Mouse (Mus musculus): Measurements from ENCODE around the gene Cep95.

Gene Cep95

DNA sequence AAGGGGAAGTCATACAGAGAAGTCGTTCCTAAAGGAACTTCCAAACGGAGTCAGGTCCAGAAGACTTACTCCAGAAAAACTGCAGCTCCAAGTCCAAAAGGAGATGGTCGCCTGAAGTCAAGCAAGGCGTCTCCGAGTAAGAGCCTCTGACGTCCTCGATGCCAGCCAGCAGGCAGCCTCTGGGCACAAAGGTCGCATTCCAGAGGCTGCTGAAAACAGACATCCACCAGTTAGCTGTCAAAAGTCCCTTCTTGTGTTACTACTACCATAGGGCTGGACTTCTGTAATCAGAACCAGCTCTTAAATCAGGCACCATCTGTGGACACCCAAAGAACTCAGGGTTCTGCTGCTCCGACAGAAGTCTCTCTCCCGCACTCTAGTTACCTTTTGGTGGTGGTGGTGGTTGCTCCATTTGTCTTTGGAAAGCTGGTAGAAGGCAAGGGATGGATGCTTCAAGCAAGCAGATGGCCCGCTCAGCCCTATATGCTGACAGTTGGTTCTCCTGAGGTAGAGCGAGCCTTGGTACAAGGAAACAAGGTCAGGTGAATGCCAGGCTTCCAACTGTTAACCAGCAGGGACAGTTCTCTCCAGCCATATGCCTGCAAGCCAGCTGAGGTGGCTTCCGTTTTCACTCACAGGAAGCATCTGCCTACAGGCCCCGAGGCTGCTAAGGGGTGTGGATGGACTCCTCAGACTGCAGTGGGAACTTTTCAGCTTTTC lies 25.7 kb downstream of the Cep95 start:
- DNase-seq (ENCODE audit: extremely low spot score) = no peak

DNA sequence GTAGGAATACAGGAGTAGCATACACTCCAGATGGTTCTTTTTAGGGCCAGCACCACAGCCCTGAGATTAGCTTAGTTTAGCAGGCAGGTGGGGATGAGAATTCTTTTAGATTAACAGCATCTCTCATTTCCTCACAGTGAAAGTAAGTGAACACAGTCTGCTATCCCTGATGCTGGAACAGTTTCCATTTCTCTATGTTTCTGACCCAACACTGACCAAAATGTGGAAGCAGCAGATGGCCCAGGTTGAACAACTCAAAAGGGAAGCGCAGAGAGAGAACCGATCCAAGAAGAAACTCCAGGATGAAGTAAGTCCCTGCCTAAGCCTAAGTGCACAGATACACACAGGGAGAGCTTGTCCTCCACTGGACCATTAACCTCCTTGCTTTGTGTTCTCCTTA lies 26.3 kb downstream of the Cep95 start:
- no peak for DNase-seq (ENCODE audit: extremely low spot score)

DNA sequence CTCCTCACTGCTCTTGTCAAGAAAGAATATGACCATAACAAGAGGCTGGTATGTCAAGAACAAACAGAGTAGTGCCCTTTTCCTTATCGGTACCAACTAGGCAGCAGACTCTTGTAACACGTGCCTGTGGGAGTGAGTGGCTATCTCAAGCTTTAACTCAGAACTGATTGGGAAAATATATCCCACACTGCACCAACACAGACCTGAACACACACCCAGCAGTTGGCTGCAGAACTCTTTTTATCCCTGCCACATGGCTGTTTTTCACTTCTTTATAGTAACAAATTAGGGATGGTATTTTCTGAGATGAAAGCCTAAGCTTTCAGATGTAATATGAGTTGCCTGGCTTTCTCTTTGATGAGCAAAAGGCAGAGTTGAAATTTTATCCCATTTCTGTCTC lies 26.7 kb downstream of the Cep95 start:
- DNase-seq (ENCODE audit: extremely low spot score) = no peak

DNA sequence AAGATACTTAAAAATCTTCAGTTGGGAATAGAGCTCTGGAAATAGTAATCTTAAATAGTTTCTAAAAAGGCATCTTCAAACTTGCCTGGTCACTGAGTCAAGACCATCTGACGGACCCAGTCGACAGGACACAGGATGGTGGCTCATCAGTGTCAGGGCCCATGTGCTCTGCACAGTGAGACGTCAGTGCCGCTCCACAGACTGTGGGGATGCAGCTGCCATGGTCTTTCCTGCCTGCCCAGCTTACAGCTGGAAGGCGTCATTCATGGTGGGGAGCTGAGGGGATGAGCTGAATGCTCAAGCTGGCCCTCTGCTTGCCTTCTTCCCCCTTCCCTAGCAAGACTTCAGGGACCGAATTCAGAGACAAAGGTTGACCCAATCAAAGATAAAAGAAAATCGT lies 27.3 kb downstream of the Cep95 start:
- no peak for DNase-seq (ENCODE audit: extremely low spot score)

DNA sequence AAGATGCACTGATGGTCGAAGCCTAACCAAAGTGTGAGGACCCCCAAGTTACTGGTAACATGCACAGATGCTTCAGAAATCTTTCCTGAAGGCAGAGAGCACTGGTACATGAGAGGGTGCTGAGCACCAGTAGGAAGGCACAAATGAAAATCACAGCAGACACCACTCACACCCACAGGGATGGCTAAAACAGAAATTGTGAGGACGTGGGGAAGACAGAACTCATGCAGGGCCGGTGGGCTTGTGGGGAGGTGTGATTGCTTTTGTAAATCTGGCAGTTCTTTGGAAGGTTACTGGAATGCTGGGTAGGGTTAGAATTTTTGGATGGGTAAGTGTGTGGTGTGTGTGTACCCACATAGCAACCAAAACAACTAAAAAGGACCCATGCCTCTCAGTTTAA lies 28.1 kb downstream of the Cep95 start:
- DNase-seq (ENCODE audit: extremely low spot score) = no peak

DNA sequence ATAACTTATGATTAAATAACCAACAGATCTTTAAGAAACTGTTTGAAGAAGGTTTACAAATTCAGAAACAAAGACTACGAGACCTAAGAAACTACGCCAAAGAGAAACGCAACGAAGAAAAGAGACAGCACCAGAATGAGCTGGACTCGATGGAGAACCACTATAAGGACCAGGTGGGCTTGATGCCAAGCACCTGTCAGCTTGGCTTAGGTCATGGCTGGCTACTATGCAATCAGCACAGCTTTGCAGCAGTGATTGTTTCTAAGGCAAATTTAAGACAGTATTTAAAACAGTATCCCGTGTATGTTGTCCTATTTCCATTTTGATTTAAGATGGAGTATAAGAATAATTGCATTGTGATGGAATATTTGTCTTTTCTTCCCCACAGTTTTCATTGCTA lies 28.8 kb downstream of the Cep95 start:
- DNase-seq (ENCODE audit: extremely low spot score) = no peak

DNA sequence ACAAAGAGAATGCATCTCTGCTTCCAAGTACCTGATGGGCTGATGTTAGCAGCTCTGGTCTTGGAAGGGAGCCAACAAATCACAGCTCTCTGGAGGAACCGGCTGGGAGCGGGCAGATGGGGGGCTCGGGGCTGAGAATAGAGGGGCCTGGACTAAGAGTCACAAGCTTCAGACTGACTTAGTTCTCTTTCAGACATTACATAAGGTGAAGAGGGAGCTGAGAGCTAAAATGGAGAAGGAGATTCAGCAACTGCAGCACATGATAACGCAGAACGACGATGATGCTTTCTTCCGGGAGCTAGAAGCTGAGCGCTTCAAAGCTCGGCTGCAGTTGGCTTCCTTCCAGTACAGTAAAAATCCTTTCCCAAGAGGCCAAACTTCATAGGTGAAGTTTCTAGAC lies 29.3 kb downstream of the Cep95 start:
- no peak for DNase-seq (ENCODE audit: extremely low spot score)

DNA sequence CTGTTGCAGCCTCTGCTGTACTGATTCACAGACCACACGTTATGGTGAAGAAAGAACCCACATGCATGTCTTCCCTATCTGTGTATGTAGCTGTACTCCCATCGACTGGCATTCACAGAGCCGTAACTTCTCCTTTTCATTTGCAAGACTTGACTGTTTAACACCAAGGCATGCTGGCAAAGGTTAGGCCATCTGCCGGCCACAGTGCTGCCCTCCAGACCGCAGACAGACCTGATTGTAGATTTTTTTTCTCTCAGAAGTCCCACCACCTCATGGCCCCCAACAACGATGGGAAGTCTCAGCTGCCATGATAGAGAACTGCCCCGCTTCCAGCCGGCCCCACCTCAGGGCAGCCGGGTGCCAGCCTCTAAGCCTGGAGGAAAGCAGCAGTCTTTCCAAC lies 30.5 kb downstream of the Cep95 start:
- no peak for DNase-seq (ENCODE audit: extremely low spot score)

DNA sequence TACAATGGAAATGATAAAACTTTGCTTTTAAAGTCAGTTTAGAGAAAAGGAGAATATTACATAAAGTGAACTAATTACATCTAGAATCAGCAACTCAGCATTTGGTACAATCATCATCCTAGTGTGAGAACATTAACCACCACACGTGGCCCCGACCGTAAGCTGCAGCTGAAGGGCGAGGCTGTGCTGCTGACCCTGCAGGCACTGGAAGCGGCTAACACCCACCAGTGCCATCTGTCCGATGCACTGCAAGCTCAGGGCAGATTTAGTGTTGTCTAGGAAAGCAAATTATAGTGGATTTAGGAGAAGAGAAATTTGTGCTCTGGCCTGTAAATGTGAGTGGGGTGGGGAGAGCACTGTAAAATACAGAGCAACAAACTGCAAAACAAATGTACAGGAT lies 31.2 kb downstream of the Cep95 start:
- no peak for DNase-seq (ENCODE audit: extremely low spot score)

DNA sequence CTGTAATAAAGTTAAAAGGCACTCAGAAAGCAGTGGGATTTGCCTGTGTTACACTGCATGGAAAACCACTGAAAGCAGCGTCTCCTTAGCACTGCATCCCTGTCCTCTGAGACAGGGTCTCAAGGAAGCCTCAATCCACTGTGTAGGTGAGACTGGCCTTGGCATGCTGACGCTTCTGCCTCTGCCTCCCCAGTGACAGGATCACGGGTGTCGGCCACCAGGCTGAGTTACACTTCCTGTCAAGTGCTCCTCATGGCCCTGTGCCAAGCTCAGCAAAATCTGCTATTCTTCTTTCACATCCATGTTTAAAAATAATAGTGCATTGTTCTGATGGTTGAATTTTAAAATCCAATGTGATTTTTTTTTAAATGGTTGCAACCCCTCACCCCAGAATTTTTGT lies 31.9 kb downstream of the Cep95 start:
- DNase-seq (ENCODE audit: extremely low spot score) = no peak

DNA sequence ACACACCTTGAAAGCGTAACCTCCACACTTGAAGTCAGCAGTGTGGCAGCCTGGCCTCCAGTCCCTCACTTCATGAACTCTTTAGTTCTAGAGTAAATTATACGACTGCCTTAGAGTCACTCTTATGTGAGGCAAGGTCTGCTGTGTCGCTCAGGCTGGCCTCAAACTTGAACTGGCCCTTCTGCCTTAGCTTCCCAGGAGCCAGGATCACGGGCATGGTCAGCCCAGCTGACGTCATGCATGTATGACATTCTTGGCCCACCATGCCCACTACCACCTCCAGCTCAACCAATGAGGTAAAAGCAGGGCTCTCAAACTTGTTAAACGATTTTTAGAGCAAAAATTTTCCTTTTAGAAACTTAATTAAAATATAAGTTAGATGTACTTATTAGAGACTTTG lies 32.3 kb downstream of the Cep95 start:
- DNase-seq (ENCODE audit: extremely low spot score) = no peak

DNA sequence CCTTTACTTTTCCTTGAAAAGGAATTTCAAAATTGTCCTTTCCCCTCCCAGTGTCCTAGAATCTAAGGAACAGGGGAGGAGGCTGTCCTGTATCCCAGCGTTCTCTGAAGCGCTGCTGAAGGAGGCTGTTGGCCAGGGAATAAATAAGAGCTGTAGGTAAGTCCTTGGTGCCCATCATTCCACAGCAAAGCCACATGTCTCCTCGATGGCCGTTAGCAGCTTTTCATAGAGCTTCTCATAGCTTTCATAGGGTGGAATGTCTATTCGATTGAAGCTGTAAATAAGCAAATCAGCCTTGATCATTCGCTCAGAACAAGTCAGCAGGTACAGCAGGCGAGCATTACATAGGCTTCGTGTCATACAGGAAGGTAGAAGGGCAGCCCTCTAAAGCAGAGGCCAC lies 33.4 kb downstream of the Cep95 start:
- no peak for DNase-seq (ENCODE audit: extremely low spot score)

DNA sequence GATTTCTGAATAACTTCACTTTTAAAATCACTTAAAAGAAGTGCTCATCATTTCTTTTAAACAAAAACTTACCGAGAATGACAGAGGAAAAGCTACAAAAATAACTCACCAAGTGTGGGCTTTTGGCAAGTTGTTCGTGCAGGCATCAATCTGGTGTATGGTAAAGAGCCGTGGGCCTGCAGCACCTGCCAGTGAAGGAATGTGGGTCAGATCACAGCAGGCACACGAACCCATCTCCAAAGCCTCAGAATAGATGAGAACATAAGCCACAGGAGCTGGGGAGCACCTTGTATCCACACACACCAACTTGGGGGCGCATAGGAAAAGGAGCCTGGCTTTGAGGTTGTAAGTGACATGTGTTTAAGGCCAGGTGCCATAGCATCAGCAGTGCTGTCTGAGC lies 33.9 kb downstream of the Cep95 start:
- no peak for DNase-seq (ENCODE audit: extremely low spot score)

DNA sequence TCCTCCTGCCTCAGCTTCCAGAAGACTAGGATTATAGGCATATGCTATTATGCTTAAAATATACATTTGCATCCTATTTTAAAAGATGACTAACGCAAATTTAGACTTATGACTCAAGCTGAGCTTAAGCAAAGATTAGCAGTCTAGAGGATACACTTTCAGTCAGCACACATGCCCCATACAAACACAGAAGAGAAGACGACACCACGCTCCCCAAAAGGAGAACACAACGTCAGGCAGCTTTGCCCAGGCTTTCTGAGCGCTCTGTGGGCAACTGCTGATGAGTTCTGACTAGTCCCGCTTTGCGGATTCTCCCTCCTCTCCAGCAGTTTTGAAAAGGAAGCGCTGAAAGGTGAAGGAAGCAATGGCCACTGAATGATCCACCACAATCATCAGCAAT lies 34.7 kb downstream of the Cep95 start:
- DNase-seq (ENCODE audit: extremely low spot score) = no peak

DNA sequence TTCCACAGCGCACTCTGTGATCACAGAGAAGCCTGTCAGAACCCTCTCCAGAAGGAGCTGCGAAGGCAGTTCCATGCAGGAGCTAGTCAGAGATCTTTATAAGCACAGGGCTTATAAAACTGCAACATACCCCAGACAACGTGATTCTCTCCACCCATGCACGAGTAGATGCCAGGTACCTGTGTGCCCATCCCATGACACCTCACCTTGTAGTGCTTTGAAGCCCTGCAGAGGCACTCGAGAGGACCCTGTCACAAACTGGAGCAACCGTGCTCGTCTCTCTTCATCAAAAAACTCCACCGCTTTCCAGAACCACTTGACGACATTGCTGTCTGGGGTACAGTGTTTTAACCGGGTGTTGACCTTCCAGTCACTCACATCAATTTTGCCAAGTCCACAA lies 35.4 kb downstream of the Cep95 start:
- no peak for DNase-seq (ENCODE audit: extremely low spot score)

DNA sequence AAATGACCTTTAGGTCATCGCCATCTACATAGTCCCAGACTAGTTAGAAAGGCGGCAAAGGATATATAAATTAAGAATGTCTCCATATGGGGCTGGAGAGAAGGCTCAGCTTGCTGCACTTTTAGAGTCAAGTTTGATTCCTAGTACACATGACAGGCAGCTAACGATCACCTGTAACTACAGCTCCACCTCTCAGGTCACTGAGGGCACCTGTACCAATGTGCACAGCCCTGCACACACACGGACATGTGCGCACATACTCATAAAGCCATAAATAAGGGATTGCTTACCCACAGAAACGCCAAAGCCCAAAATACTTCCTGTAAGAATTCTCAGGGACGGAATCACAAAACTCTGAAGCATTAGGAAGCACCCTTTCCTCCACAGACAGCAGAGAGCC lies 39.0 kb downstream of the Cep95 start:
- no peak for DNase-seq (ENCODE audit: extremely low spot score)

DNA sequence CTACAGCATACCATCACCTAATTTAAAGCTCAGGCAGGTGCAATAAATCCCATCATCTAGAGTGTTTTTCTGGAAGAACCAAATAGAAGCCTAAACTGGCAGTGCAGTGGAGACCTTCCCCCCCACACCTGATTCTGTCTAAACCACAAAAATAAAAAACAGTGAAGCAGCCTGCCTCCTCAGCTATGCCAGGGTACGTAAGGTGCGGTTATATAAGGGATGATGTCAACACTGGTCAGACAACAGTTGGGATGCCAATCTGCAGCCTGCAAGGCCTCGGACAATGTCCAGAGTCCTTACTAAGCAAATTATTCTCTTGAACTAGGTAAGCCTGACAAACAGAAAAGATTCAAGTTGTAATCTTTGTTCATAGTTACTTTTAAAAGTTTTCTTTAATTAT lies 53.0 kb downstream of the Cep95 start:
- DNase-seq (ENCODE audit: extremely low spot score) = no peak

DNA sequence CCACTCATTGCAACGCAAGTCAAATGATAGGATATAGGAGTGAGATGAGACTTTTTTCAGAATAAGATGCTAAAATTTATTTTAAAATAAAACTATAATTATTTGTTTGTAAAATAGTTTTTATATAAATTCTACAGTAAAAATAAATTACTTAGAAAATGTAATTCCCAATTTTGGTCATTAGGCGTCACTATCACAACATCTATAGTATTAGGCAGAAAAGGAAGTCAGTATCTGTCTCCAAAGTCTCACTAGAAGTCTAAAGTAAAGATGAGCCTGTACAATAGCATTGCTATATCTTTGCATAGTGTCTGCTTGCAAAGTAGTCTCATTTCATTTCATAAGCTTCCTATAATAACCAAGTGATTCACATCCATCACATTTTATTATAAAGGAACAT lies 62.4 kb downstream of the Cep95 start:
- no peak for DNase-seq (ENCODE audit: extremely low spot score)

All from embryo, embryonic 9.5 days (tissue).